Mouse (Mus musculus) cerebellum, postnatal 36 days (tissue): ENCODE results near the gene Pmepa1.

Source experiments
- DNase-seq, 2 experiments: peaks; one replicate each; pipeline ENCODE4 v3.0.0; 2021 to 2022; ENCODE audit warnings: mixed read lengths in 2 of 2

The Pmepa1 gene

GRCm38 (mm10) chr2:173251675-173252074 is 24.7 kb downstream of the Pmepa1 start:
- no peak for DNase-seq

- no peak for DNase-seq
Measured at GRCm38 (mm10) chr2:173251133-173251532, 25.2 kb downstream of the Pmepa1 start.

- no peak for DNase-seq
Measured at GRCm38 (mm10) chr2:173250411-173250810, 25.9 kb downstream of the Pmepa1 start.

- no peak for DNase-seq
Measured at GRCm38 (mm10) chr2:173249965-173250364, 26.4 kb downstream of the Pmepa1 start.

- no peak for DNase-seq
Measured at GRCm38 (mm10) chr2:173249386-173249785, 26.9 kb downstream of the Pmepa1 start.

- no peak for DNase-seq
Measured at GRCm38 (mm10) chr2:173248822-173249221, 27.5 kb downstream of the Pmepa1 start.

- DNase-seq, result no peak
Measured at GRCm38 (mm10) chr2:173247911-173248310, 28.4 kb downstream of the Pmepa1 start.

GRCm38 (mm10) chr2:173247197-173247596 is 29.1 kb downstream of the Pmepa1 start:
- no peak for DNase-seq

GRCm38 (mm10) chr2:173246688-173247087 is 29.6 kb downstream of the Pmepa1 start:
- no peak for DNase-seq

- no peak for DNase-seq
Measured at GRCm38 (mm10) chr2:173245258-173245657, 31.1 kb downstream of the Pmepa1 start.

GRCm38 (mm10) chr2:173244108-173244507 is 32.2 kb downstream of the Pmepa1 start:
- no peak for DNase-seq

- DNase-seq, result no peak
Measured at GRCm38 (mm10) chr2:173243616-173244015, 32.7 kb downstream of the Pmepa1 start.

GRCm38 (mm10) chr2:173242874-173243273 is 33.5 kb downstream of the Pmepa1 start:
- no peak for DNase-seq

GRCm38 (mm10) chr2:173240738-173241137 is 35.6 kb downstream of the Pmepa1 start:
- no peak for DNase-seq

- no peak for DNase-seq
Measured at GRCm38 (mm10) chr2:173238522-173238921, 37.8 kb downstream of the Pmepa1 start.

- DNase-seq, result no peak
Measured at GRCm38 (mm10) chr2:173235435-173236332, 40.6 kb downstream of the Pmepa1 start.

- peak in 1 of 2 experiments; percentile 9 for DNase-seq
Measured at GRCm38 (mm10) chr2:173232766-173233099, 43.6 kb downstream of the Pmepa1 start.

GRCm38 (mm10) chr2:173232065-173232765 is 44.1 kb downstream of the Pmepa1 start:
- peak in 1 of 2 experiments; percentile 13 for DNase-seq

GRCm38 (mm10) chr2:173229578-173230224 is 46.6 kb downstream of the Pmepa1 start:
- DNase-seq, result peak; percentile 84 to 87

- no peak for DNase-seq
Measured at GRCm38 (mm10) chr2:173228567-173228966, 47.8 kb downstream of the Pmepa1 start.

GRCm38 (mm10) chr2:173226792-173227191 is 49.5 kb downstream of the Pmepa1 start:
- no peak for DNase-seq

GRCm38 (mm10) chr2:173225906-173226305 is 50.4 kb downstream of the Pmepa1 start:
- no peak for DNase-seq

- no peak for DNase-seq
Measured at GRCm38 (mm10) chr2:173224832-173225231, 51.5 kb downstream of the Pmepa1 start.
